Mouse (Mus musculus): ENCODE results near the gene Msrb2. TPM values are rescaled to one million over a fixed set of nuclear protein-coding genes. Genes with fewer than 3 reads are reported as not detected.

Msrb2 gene
- total RNA-seq, 1 experiment from 2014 or later = 30.5 TPM

Other genes with a start within 250 kb of the Msrb2 start
- gene Armc3, start 172.1 kb upstream of the Msrb2 start, total RNA-seq (2021) = not detected in 2 replicates
- not detected in 2 replicates for gene Ptf1a, start 74.2 kb downstream of the Msrb2 start, total RNA-seq (2021)
- not detected in 2 replicates for gene 4921504E06Rik, start 182.5 kb downstream of the Msrb2 start, total RNA-seq (2021)